Mouse (Mus musculus): ENCODE measurements at regions not wholly inside any gene's neighbourhood (a gene's known extent, or its start where the extent isn't known, plus 50 kb on each side); places are given as distances from the start of the nearest gene placed in this dataset.

GRCm38 (mm10) chr9:94378835-94379234 is 159.0 kb downstream of the 1190002N15Rik start:
- no peak for ATAC-seq

DNA sequence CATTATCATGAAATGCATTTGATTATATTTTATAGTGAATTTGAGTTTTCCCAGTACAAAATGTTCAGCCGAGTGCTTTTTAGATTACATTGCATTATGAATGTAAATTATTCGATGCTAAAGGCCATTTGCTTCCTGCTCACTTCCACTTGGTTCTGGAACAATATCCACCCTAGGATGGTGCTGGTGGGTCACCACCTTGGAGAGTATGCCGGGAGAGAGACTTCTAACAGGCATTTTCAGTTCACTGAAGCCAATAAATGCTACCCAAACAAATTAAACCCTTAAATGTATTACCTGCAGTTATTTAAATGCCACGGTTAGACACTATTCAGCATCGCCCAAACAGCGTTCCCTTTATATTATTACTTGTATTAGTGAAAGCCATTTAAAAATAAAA is 159.6 kb downstream of the 1190002N15Rik start:
- no peak for ATAC-seq

- ATAC-seq, result no peak
Measured at GRCm38 (mm10) chr9:94377346-94378039, 160.4 kb downstream of the 1190002N15Rik start.

DNA sequence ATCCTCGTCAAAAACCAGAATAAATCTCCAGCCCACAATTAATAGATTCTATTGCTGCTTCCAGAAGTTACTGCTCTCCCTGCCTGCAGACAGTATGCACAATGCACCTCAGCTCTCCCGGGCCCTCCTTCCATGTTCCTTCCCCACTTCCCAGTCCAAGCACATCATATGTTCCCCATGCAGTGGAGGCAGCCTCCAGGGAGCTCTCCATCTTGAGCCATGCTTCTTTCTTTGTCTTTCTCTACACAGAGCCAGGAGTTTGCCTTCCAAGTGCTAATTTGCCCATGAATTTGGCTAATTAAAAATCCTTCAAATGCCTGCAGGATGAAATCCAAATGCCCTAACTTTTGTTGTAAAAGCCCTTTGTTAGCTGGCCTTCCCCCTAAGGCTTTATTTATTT is 166.9 kb downstream of the 1190002N15Rik start:
- no peak for ATAC-seq

DNA sequence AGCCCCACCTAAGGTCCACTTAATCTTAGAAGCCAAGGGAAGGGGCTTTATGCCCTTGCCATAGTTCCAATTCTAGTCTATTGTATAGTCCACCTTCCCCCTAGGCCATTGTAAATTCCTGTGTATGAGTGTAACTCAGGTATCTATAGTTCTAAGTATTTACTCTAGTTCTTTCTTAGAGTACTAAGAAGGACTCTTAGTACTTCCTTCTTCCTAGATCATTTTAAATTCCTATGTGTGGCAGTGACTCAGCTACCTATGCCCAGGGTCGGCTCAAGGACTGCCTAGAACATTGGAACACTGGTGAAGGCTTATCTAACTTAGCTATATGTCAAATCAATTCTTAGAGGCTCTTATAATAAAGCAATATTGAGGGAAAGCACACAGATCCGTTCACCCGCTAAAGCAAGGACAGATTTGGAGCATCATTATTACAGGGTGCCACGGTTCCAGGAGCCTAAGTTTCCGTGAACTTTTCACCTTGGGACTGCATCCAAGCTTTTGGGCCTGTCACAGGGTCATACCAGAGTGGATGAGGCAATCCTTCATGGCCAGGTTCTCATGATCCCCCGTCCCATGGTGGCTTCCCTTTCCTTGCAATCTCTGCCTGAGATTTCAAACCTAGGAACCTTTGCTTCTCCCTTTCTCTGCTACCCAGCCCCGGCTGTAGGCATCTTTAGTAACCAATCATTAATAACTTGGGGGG is 169.5 kb downstream of the 1190002N15Rik start:
- ATAC-seq, result no peak

- no peak for ATAC-seq
Measured at GRCm38 (mm10) chr9:94361877-94362697, 175.8 kb downstream of the 1190002N15Rik start.

- no peak for ATAC-seq
Measured at GRCm38 (mm10) chr9:94361011-94361410, 176.9 kb downstream of the 1190002N15Rik start.

GRCm38 (mm10) chr9:94358150-94358549 is 179.7 kb downstream of the 1190002N15Rik start:
- ATAC-seq, result no peak

GRCm38 (mm10) chr9:94342011-94342410 is 195.9 kb downstream of the 1190002N15Rik start:
- no peak for ATAC-seq

- no peak for ATAC-seq
Measured at GRCm38 (mm10) chr9:94341531-94341930, 196.3 kb downstream of the 1190002N15Rik start.

DNA sequence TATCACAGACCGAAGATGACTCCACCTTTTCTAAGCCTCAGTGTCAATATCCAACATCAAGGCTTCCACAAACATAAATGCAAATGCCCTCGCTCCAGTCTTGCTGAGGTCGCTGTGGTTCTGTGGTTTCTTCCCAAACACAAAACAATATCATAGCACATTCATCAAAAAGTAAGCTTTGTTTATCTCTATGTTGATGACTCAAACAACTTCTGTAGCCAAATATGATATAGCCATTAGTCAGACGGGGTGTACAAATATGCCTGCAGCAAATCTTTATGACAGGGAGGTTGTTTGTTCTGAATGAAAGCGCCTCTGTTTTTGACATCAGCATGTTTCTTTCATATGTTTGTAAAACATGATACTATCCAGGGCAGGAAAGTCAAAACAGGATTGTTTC is 204.4 kb downstream of the 1190002N15Rik start:
- no peak for ATAC-seq

- no peak for ATAC-seq
Measured at GRCm38 (mm10) chr9:94323011-94323410, 214.9 kb downstream of the 1190002N15Rik start.

DNA sequence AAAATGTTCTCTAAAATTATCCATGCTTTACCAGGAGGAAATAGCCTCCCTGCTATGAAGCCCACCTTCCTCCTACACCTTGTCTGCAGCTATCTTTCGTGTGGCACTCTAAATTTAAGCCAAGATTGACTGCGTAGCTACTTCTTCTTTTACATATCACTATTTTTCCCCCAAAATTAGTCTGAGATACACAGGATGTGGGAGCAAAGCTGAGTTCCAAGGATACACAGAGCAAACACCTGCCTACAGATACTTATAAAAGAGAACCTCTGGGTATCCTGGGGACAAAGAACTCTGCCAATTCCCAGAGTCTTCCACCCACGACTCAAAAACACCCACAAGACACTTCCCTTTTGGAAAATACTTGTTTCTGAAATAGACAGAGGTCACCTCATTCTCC is 235.3 kb downstream of the 1190002N15Rik start:
- no peak for ATAC-seq

GRCm38 (mm10) chr9:94301896-94302295 is 236.0 kb downstream of the 1190002N15Rik start:
- ATAC-seq, result no peak

DNA sequence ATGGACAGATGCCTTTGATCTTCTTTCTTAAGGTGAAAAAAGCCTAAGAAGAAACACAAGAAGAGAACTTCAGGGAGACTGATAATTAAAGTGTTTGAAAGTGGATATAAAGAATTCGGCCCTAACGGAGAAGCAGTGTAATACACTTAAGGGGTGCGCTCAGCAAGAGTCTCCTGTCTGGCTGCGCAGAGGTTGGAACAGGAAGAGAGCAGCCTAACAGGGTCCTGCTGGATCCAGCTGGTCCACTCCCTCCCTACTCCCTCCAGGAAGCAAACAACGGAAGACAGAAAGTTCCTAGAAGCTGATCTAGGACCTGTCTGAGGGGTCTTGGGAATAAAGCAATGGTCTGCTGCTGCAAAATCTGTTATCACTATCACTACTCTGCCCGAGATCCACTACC is 242.4 kb downstream of the 1190002N15Rik start:
- no peak for ATAC-seq

DNA sequence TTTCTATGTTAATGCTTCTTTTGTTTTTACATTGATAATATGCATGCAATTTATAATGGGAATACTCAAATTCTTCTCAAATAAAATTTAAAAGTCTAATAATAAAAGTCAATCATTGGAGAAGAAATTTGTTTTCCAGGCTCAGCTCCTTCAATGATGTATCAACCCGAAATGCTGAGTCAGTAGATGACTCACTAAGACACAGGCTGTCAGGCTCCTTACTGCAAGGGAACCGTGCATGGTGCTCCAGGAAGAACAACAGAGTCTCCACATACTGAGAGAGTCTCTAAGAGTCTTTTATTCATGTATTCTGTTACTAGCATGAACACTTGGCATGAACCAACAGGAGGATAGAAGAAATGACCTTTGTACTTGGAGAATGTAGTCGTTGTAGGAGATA is 245.7 kb downstream of the 1190002N15Rik start:
- no peak for ATAC-seq

- ATAC-seq, result no peak
Measured at GRCm38 (mm10) chr9:94289546-94289945, 248.3 kb downstream of the 1190002N15Rik start.

- no peak for ATAC-seq
Measured at GRCm38 (mm10) chr9:94287559-94287958, 250.3 kb downstream of the 1190002N15Rik start.

GRCm38 (mm10) chr9:94278657-94279585 is 259.0 kb downstream of the 1190002N15Rik start:
- ATAC-seq, result no peak

GRCm38 (mm10) chr9:94277096-94277495 is 260.8 kb downstream of the 1190002N15Rik start:
- ATAC-seq, result no peak

DNA sequence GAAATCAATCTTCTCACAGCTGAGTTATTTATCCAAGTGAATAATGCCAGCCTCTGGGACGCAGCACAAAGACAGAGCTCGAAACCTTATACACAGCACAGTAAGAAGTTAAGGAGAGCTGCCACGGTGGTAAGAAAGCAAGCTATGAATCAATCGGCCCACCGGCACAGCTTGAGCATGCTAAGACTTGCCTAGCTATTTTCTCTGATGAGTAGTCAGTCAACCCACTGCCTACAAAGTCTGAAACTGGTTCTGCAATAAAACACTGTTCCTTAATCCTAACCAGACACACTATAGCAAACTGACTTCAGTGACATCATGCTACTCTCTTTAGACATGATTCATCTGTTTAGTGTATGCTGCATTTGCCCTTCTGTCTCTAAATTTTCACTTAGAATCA is 268.7 kb downstream of the 1190002N15Rik start:
- no peak for ATAC-seq

GRCm38 (mm10) chr9:94267243-94267642 is 270.6 kb downstream of the 1190002N15Rik start:
- no peak for ATAC-seq

All from activated CD4-positive, CD25-positive, alpha-beta regulatory T cell, adult 4 months (primary cell).